Mouse (Mus musculus) left cerebral cortex, postnatal 4 days (tissue): ENCODE results near the gene Mgll. TPM values are rescaled to one million over a fixed set of nuclear protein-coding genes. Genes with fewer than 3 reads are reported as not detected.

Source experiments
- DNase-seq: peaks from one replicate; pipeline ENCODE4 v3.0.0-alpha.2; 2022
- intact Hi-C: fragments of 180-260 bp; cut with DNase I; formaldehyde crosslinking; loops from one replicate; pipeline ENCODE4 v1.15.1; 2025
- total RNA-seq, 2 experiments: library from RNA; stranded (reverse); gene quantifications; 2 replicates each; pipeline ENCODE4 v1.2.3; 2021

The Mgll gene
- total RNA-seq, 2 experiments from 2014 or later = 32.9 to 40.7 TPM

- intact Hi-C loops = no loop called here
- peak; percentile 64 for DNase-seq
These were observed 150.0 kb downstream of the Mgll start for GRCm38 (mm10) chr6:88873965-88874867.

DNA sequence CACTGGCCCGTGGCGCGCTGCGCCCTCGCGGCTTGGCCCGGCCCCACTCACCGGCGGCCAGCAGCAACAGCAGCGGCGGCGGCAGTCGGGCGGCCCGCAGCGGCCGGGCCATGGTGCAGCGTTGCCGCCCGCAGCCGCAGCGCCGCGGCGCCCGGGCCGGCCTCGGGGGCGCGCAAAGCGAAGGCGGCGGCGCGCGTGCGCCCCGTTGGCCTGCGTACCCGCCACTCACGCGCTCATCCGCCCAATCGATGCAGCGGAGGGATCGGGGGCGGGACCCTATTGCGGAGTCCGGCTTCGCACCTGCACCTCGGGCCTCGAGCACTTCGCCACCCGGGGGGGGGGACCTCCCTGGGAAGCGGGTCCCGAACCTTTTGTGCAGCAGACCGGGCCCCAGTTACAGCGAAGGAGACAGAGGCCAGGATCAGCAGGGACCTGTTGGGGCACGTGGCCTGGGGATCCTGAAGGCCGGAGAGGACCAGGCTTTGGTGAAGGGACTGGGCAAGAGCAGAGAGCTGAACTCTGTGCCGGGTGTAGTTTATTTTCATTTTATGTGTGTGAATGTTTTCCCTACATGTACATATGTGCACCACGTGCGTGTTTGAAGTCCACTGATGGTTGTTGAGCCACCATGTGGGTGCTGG is 150.8 kb downstream of the Mgll start, which contains the start of gene Podxl2:
Gene Podxl2, minus strand, starts transcription at position 177 of the 641 bp plus-strand sequence.
- intact Hi-C loops = no loop called here
- peak; percentile 90 for DNase-seq

Other genes with a start within 250 kb of the Mgll start
- 100 to 1,000 TPM; 130 to 133 TPM for gene Sec61a1, start 205.5 kb upstream of the Mgll start, total RNA-seq
- under 1 TPM in 1 of 2 experiments, not detected in 1; 0.32 TPM for gene Kbtbd12, start 86.5 kb upstream of the Mgll start, total RNA-seq
- gene Abtb1, start 117.6 kb downstream of the Mgll start, total RNA-seq = 10 to 100 TPM; 23.2 to 25.3 TPM
- 100 to 1,000 TPM; 494 to 504 TPM for gene Podxl2, start 150.6 kb downstream of the Mgll start, total RNA-seq
- 10 to 100 TPM; 12.5 to 14.3 TPM for gene Mcm2, start 174.4 kb downstream of the Mgll start, total RNA-seq
- gene Tpra1, start 177.8 kb downstream of the Mgll start, total RNA-seq = 10 to 100 TPM; 37.2 to 41.2 TPM